Mouse (Mus musculus): ENCODE data around the gene Wscd1. TPM values are rescaled to one million over a fixed set of nuclear protein-coding genes. Genes with fewer than 3 reads are reported as not detected.

Gene Wscd1
- polyA plus RNA-seq, 1 experiment from 2014 or later: 0.33 TPM

- H3K36me3 ChIP-seq (replicated peaks): no peaks in the 10 kb centered on the region
- no peak overlapping the region for H3K4me2 ChIP-seq
- no peak overlapping the region for H3K4me3 ChIP-seq (replicated peaks)
- H3K4me1 ChIP-seq (replicated peaks): 0 out of 2 replicates have a peak, but pooled peaks cover 4% of the 10 kb centered on the region
- 68% methylated on average over 3 of the region's 3 CpGs for WGBS (ENCODE audit: insufficient replicate concordance)
- peaks cover 39% of the 10 kb centered on the region for H3K27me3 ChIP-seq
- ATAC-seq (ENCODE audit: insufficient read depth): no peak
- H3K9ac ChIP-seq: no peak overlapping the region
- no peaks in the 10 kb centered on the region for H3K9me3 ChIP-seq (replicated peaks)
- H3K27ac ChIP-seq (replicated peaks): no peak overlapping the region
These were observed 2.9 kb downstream of the Wscd1 start for GRCm38 (mm10) chr11:71752626-71753025.

DNA sequence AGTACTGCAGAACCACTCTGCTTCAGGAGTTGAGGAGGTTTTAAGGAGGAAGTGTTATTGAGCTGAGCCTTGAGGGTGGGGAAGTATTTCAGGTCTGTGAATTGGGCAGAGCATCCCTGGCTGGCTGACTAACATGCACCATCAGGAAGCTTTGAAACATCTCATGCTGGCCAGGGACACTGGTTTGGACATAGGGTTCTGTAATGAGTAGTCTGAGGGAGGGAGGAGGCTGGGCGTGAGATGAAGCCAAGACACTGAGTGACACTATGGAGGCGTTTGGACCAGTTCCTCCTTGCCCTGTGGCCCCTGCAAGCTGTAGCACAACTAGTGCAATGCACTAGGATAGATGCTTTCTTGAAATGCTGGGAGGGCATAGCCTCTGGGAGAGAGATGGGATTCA, 5.4 kb downstream of the Wscd1 start:
- ATAC-seq (ENCODE audit: insufficient read depth): no peak
- H3K9ac ChIP-seq: no peak overlapping the region
- H3K4me2 ChIP-seq: no peak overlapping the region
- 43% methylated on average over 2 of the region's 2 CpGs for WGBS (ENCODE audit: insufficient replicate concordance)
- no peaks in the 10 kb centered on the region for H3K36me3 ChIP-seq (replicated peaks)
- no peak overlapping the region for H3K27ac ChIP-seq (replicated peaks)
- H3K9me3 ChIP-seq (replicated peaks): no peaks in the 10 kb centered on the region
- H3K4me1 ChIP-seq (replicated peaks): 0 out of 2 replicates have a peak, but pooled peaks cover 4% of the 10 kb centered on the region
- no peak overlapping the region for H3K4me3 ChIP-seq (replicated peaks)
- peaks cover 32% of the 10 kb centered on the region for H3K27me3 ChIP-seq

DNA sequence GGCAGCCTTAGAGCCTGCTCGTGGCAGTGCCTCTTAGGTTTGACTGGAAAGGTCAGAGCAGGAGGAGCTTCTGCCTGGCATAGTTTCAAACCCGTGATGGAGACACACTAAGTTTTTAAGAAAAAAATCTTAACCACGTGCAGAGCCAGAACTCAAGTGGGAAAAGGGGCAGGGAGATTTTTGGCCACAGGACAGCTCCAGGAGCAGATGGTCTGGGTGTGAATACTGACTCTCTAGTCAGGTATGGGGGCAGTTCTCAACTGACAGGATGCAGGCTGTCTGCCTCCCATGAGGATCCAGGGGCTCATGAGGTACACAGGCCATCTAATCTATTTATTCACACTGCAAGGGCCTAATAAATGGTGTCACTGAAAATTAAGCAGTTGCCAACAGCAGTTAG, 6.6 kb downstream of the Wscd1 start:
- H3K4me2 ChIP-seq: no peak overlapping the region
- H3K4me3 ChIP-seq (replicated peaks): no peak overlapping the region
- H3K4me1 ChIP-seq (replicated peaks): no peaks in the 10 kb centered on the region
- no peak overlapping the region for H3K27ac ChIP-seq (replicated peaks)
- no peaks in the 10 kb centered on the region for H3K36me3 ChIP-seq (replicated peaks)
- no peak for ATAC-seq (ENCODE audit: insufficient read depth)
- peaks cover 20% of the 10 kb centered on the region for H3K27me3 ChIP-seq
- no peaks in the 10 kb centered on the region for H3K9me3 ChIP-seq (replicated peaks)
- 43% methylated on average over 3 of the region's 3 CpGs for WGBS (ENCODE audit: insufficient replicate concordance)
- H3K9ac ChIP-seq: no peak overlapping the region

DNA sequence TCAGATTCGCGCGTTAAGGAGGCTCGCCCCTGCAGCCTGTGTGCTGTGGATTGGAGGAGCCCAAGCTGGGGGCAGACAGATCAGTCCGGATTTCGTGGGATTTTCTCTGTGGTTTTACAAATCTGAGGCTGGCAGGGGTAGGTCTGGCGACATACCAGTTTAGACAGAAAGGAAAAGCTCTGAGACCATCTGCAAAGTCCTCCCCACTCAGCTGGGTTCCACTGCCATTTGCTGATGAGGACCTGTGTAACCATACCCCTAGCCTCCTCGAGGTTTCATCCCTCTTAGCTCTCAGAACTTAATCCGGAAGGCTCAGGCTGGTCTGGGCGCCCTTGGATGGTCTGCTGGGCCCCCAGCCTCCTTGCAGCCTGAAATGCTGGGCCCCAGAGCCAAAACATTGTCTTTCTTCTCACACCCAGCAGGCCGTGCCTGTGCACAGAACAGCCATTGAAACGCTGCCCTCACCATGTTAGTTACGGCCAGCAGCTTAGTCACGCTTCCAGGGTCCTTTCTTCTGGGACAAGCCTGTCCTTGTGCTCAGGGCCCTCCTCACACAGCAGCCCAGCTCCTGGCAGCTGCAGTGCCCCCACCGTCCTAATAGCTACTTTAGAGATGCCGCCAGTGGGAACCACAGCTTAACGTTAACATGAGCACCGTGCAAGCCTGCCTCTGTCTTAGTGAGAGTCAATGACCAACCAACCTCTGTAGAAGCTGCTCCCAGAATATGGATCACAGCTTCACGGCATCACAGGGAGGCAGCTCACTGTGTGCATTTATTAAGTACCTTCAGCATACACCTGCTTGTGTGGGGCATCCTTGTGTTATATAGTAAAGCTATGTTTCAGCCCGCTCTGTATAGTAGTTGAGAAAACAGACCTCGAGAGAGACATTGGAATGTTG, 8.7 kb downstream of the Wscd1 start:
- Histone ChIP-seq H3K4me1 (replicated peaks) (no peaks in the 10 kb centered on the region), H3K36me3 (replicated peaks) (no peaks in the 10 kb centered on the region), H3K27ac (replicated peaks) (no peak overlapping the region), H3K9me3 (replicated peaks) (no peaks in the 10 kb centered on the region), H3K27me3 (no peaks in the 10 kb centered on the region; the same call in 1 of the 2 replicates), H3K4me2 (no peak overlapping the region), H3K9ac (no peak overlapping the region), H3K4me3 (replicated peaks) (no peak overlapping the region)
- no peak for ATAC-seq (ENCODE audit: insufficient read depth)
- 53% methylated on average over 21 of the region's 21 CpGs for WGBS (ENCODE audit: insufficient replicate concordance)

DNA sequence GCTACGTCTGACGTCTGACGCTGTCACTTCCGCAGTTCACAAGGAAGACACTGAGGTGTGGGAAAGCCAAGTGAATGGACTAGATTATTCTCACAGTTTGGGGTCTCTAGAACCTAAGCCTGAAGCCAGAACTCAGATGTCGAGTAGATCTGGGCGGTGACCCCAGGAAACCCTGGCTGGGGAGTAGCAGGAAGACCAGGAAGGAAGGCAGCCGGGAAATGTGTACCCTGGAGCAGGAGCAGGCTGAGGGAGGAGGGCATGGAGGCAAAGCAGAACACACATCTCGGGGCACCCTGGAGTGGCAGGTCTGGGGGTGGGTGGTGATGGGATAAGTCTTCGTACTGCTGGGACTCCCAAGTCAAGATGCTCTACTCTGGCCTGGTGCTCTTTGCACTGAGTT, 11.3 kb downstream of the Wscd1 start:
- ATAC-seq (ENCODE audit: insufficient read depth): no peak
- no peak overlapping the region for H3K4me3 ChIP-seq (replicated peaks)
- WGBS (ENCODE audit: insufficient replicate concordance): 64% methylated on average over 9 of the region's 9 CpGs
- H3K4me2 ChIP-seq: no peak overlapping the region
- H3K27ac ChIP-seq (replicated peaks): no peak overlapping the region
- H3K27me3 ChIP-seq: no peaks in the 10 kb centered on the region
- no peaks in the 10 kb centered on the region for H3K9me3 ChIP-seq (replicated peaks)
- H3K36me3 ChIP-seq (replicated peaks): no peaks in the 10 kb centered on the region
- H3K9ac ChIP-seq: no peak overlapping the region
- H3K4me1 ChIP-seq (replicated peaks): no peaks in the 10 kb centered on the region

DNA sequence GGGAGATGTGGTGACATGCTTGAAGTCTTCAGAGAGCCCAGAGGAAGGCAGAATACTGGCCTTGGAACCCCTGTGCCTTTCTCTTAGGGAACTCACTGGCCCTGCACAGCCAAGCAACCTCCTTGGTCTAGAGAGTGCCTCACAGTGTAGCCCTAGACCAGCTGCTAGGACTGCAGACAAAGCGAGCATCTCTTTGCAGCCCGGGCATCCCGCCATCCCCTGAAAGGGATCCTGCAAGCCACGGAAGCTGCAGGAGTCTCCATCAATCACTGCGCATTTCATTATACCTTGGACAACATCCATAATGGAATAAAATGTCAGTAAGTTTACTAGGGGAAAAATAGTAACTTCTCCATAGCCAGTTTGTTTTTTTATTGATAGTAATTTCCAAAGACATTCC, 13.4 kb downstream of the Wscd1 start:
- no peaks in the 10 kb centered on the region for H3K27me3 ChIP-seq
- no peak overlapping the region for H3K9ac ChIP-seq
- no peak overlapping the region for H3K4me2 ChIP-seq
- no peak overlapping the region for H3K4me3 ChIP-seq (replicated peaks)
- ATAC-seq (ENCODE audit: insufficient read depth): no peak
- H3K9me3 ChIP-seq (replicated peaks): no peaks in the 10 kb centered on the region
- no peak overlapping the region for H3K27ac ChIP-seq (replicated peaks)
- H3K36me3 ChIP-seq (replicated peaks): no peaks in the 10 kb centered on the region
- no peaks in the 10 kb centered on the region for H3K4me1 ChIP-seq (replicated peaks)
- WGBS (ENCODE audit: insufficient replicate concordance): 56% methylated on average over 5 of the region's 5 CpGs

GRCm38 (mm10) chr11:71763651-71764275, 14.0 kb downstream of the Wscd1 start:
- 41% methylated on average over 5 of the region's 5 CpGs for WGBS (ENCODE audit: insufficient replicate concordance)
- no peak overlapping the region for H3K27ac ChIP-seq (replicated peaks)
- H3K4me1 ChIP-seq (replicated peaks): no peaks in the 10 kb centered on the region
- no peaks in the 10 kb centered on the region for H3K36me3 ChIP-seq (replicated peaks)
- no peaks in the 10 kb centered on the region for H3K27me3 ChIP-seq
- ATAC-seq (ENCODE audit: insufficient read depth): no peak
- H3K9ac ChIP-seq: no peak overlapping the region
- no peak overlapping the region for H3K4me2 ChIP-seq
- H3K9me3 ChIP-seq (replicated peaks): no peaks in the 10 kb centered on the region
- H3K4me3 ChIP-seq (replicated peaks): no peak overlapping the region

- Histone ChIP-seq H3K4me3 (replicated peaks) (no peak overlapping the region), H3K4me1 (replicated peaks) (no peaks in the 10 kb centered on the region), H3K27me3 (no peaks in the 10 kb centered on the region), H3K4me2 (no peak overlapping the region), H3K27ac (replicated peaks) (no peak overlapping the region), H3K9me3 (replicated peaks) (no peaks in the 10 kb centered on the region), H3K9ac (no peak overlapping the region), H3K36me3 (replicated peaks) (no peaks in the 10 kb centered on the region)
- ATAC-seq (ENCODE audit: insufficient read depth): no peak
- WGBS (ENCODE audit: insufficient replicate concordance): 38% methylated on average over 2 of the region's 2 CpGs
These were observed 15.0 kb downstream of the Wscd1 start for GRCm38 (mm10) chr11:71764743-71765142.

DNA sequence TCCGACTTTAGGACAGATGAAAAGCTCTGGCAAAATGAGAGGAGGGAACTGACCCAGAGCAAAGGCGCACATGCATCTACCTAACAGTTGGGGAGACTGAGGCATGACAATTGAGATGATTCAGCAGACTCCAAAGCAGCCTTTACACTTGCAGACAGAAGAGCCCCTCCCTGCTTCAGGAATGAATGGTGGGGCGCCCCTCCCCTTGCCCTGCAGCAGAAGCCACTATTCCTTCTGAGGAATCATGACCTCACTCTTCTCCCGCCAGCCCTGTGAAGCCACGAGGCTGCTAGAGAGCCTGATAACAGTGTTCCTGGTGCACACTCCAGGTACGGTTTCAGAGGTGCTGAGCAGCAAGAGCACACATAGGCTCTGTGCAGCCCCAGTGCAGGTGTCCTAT, 15.6 kb downstream of the Wscd1 start:
- Histone ChIP-seq H3K9ac (no peak overlapping the region), H3K27me3 (no peaks in the 10 kb centered on the region), H3K9me3 (replicated peaks) (no peaks in the 10 kb centered on the region), H3K36me3 (replicated peaks) (no peaks in the 10 kb centered on the region), H3K4me1 (replicated peaks) (no peaks in the 10 kb centered on the region), H3K27ac (replicated peaks) (no peak overlapping the region), H3K4me2 (no peak overlapping the region), H3K4me3 (replicated peaks) (no peak overlapping the region)
- ATAC-seq (ENCODE audit: insufficient read depth): no peak
- 47% methylated on average over 6 of the region's 6 CpGs for WGBS (ENCODE audit: insufficient replicate concordance)

GRCm38 (mm10) chr11:71766380-71766779, 16.7 kb downstream of the Wscd1 start:
- Histone ChIP-seq H3K27me3 (no peaks in the 10 kb centered on the region), H3K9ac (no peak overlapping the region), H3K9me3 (replicated peaks) (no peaks in the 10 kb centered on the region), H3K4me1 (replicated peaks) (no peaks in the 10 kb centered on the region), H3K27ac (replicated peaks) (no peak overlapping the region), H3K36me3 (replicated peaks) (no peaks in the 10 kb centered on the region), H3K4me3 (replicated peaks) (no peak overlapping the region), H3K4me2 (no peak overlapping the region)
- ATAC-seq (ENCODE audit: insufficient read depth): no peak
- WGBS (ENCODE audit: insufficient replicate concordance): 56% methylated on average over 1 of the region's 1 CpGs

- Histone ChIP-seq H3K4me1 (replicated peaks) (no peaks in the 10 kb centered on the region; the same call in 1 of the 2 replicates), H3K4me3 (replicated peaks) (no peak overlapping the region), H3K9me3 (replicated peaks) (no peaks in the 10 kb centered on the region), H3K9ac (no peak overlapping the region), H3K27ac (replicated peaks) (no peak overlapping the region), H3K36me3 (replicated peaks) (no peaks in the 10 kb centered on the region), H3K4me2 (no peak overlapping the region), H3K27me3 (no peaks in the 10 kb centered on the region)
- ATAC-seq (ENCODE audit: insufficient read depth): no peak
- WGBS (ENCODE audit: insufficient replicate concordance): 61% methylated on average over 3 of the region's 3 CpGs
These were observed 18.0 kb downstream of the Wscd1 start for GRCm38 (mm10) chr11:71767726-71768125.

Data from liver, embryonic 15.5 days (tissue).